22 mouse cellular contexts compared by ENCODE assay signal in genomic region chr10:51671583-51671982, GRCm38 (mm10). TPM values are rescaled to one million over a fixed set of nuclear protein-coding genes. Genes with fewer than 3 reads are reported as not detected.
"Had no signal": no experiment of that assay in that cellular context is flagged by ENCODE, and none has a peak within 500 bp of the region (broad histone marks: within the 10 kb centered on the region; RNA-seq: fewer than 3 reads in every experiment).

No protein-coding gene starts in this region.

- H3K4me1 ChIP-seq: kidney, embryonic 15.5 days; liver, embryonic 13.5 days; lung, embryonic 15.5 days; neural tube, embryonic 15.5 days had no signal

- H3K9ac ChIP-seq: kidney, embryonic 15.5 days; liver, embryonic 13.5 days; liver, postnatal 0 days; lung, embryonic 15.5 days; neural tube, embryonic 15.5 days had no signal

- H3K27ac ChIP-seq: kidney, embryonic 15.5 days; liver, embryonic 13.5 days; lung, embryonic 15.5 days; macrophage; neural tube, embryonic 15.5 days had no signal

- H3K9me3 ChIP-seq: kidney, embryonic 15.5 days; liver, embryonic 13.5 days; lung, embryonic 15.5 days; megakaryocyte, embryonic 14.5 days; neural tube, embryonic 15.5 days had no signal

- ATAC-seq: liver, postnatal 0 days had no signal

- DNase-seq: kidney, adult 2 months; kidney, postnatal 36 days; layer of hippocampus, adult 9-11 months; left cerebral cortex, postnatal 4 days; liver; liver, embryonic 13.5 days; liver, postnatal 0 days; lung, postnatal 14 days; right cerebral cortex, adult 18-20 months; right cerebral cortex, postnatal 25 days; thymus, postnatal 36 days had no signal

- H3K36me3 ChIP-seq: kidney, embryonic 15.5 days; liver, embryonic 13.5 days; lung, embryonic 15.5 days; neural tube, embryonic 15.5 days had no signal

- H3K4me3 ChIP-seq: kidney, embryonic 15.5 days; liver, embryonic 13.5 days; lung, embryonic 15.5 days; myocyte; neural tube, embryonic 15.5 days had no signal

- H3K4me2 ChIP-seq: kidney, embryonic 15.5 days; liver, embryonic 13.5 days; lung, embryonic 15.5 days; neural tube, embryonic 15.5 days had no signal

RNA-seq across cellular contexts. Expression of gene Rfx6, which starts 6.0 kb away (rescaled TPM):
- total RNA-seq: layer of hippocampus, adult 18-20 months; left cerebral cortex, postnatal 4 days had no signal
- polyA plus RNA-seq: kidney, adult 2 months; liver, embryonic 13.5 days; liver, postnatal 0 days; lung, embryonic 15.5 days; macrophage; myocyte; thymus, postnatal 0 days had no signal

RNA-seq across cellular contexts. Expression of gene Gprc6a, which starts 40.3 kb away (rescaled TPM):
- total RNA-seq: layer of hippocampus, adult 18-20 months; left cerebral cortex, postnatal 4 days had no signal
- polyA plus RNA-seq: intestine, embryonic 14.5 days; kidney, adult 2 months; kidney, embryonic 15.5 days; liver, embryonic 13.5 days; macrophage; myocyte; neural tube, embryonic 11.5 days; neural tube, embryonic 15.5 days; small intestine, adult 2 months had no signal
